Mouse (Mus musculus) heart, adult 11 months (tissue): ENCODE data around the gene Spag5.
A peak's percentile ranks its signal among the peaks of the same experiment; 100 is the strongest.

Experiments
- DNase-seq: peaks from one replicate; pipeline ENCODE4 v3.0.0; 2022

Gene Spag5

DNA sequence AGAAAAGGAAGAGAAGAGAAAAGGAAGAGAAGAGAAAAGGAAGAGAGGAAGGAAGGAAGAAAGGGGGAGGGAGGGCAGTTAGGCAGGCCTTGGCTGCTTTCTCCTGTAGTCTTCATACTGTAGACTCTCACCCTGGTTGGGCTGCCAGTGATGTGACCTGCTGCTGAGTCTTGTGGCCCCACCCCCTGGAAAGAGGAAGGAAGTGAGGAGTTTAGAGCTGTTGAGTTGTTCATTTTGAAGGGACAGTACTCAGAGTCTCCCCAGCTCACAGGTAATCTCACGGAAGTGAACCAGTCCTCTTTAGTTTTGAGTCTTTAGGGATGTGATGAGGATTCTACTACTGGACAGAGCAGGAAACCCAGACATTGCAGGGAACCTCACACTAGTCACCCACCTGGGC is 51.8 kb downstream of the Spag5 start:
- DNase-seq, result no peak

DNA sequence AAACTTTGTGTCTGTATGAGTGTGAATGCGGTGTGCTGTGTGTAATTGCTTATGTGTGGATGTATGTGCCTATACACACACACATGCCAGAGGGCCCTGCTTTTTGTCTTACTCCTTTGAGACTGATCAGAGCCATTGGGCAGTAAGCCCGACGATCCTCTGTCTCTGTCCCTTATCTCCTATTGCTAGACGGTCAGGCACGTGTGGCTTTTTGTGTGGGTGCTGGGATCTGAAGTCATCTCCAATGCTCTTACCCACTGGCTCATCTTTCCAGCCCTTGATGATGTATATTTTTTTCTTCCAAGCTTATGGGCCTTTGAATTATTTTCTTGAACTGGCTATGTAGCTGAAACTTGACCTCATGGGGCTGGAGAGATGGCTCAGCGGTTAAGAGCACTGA is 53.6 kb downstream of the Spag5 start:
- DNase-seq, result no peak

DNA sequence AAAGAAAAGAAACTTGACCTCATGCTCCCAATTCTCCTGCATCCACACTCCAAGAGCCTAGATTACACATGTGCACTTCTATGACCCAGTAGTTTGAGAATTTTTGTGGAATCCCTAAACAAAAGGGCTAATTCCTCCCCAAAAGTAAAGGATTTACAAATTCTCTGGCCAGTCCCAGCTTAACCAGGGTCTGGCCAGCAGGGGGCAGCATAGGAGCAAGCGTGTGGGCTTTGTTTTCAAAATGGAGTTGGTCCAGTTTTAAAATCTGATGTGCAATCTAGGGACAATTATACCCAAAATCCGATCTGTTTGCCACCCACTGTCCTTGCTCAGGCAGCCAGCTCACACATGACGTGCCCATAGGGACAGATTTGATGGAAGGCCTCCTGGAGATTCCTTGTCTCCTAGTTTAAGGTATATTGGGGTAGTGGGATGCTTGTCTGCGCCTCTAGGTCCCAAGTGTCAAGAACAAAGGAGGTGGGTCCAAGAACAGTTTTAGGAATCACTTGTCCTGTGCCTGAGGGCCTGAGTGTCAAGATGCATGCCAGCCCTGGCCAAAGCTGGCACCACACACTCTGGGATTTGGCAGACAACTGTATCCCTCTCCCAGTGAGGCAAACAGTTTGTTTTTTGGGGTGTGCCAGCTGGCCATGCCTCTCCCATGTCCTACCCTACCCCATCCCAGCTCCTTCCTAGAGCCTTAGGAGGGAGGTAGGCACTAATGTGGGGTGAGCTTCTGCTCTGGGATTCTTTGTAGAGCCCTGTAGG is 54.3 kb downstream of the Spag5 start:
- no peak for DNase-seq

DNA sequence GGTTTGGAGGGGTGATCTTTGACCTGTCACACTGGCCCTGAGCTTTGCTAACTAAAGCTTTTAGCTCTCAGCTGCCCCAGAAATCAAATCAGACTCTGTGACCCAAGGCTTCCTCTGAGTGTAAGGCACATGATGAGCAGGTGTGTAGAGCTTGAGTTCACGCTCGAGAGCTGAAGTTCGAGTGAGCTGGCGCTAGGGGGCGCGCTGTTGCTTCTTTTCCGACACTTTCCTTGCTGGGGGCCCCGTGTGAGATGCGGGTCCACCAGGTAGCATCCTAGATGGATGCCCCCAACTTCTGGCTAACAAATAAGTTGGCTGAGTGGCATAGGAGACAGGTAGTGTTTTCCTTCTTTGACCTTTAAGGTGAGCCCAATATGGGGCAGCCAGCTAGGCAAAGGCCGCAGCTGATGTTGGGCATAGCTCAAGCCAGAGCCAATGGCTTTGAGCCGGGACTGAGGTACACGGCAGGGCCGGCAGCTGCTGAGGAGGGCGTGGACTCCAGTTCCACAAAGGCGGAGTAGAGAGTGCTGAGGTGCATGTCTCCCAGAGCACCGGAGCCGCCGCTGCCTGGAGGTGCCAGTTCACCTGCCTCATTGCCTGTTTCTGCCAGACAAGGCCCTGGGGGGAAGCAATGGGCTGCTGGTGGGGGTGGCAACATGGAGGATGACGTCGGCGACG is 57.1 kb downstream of the Spag5 start:
- DNase-seq, result no peak

DNA sequence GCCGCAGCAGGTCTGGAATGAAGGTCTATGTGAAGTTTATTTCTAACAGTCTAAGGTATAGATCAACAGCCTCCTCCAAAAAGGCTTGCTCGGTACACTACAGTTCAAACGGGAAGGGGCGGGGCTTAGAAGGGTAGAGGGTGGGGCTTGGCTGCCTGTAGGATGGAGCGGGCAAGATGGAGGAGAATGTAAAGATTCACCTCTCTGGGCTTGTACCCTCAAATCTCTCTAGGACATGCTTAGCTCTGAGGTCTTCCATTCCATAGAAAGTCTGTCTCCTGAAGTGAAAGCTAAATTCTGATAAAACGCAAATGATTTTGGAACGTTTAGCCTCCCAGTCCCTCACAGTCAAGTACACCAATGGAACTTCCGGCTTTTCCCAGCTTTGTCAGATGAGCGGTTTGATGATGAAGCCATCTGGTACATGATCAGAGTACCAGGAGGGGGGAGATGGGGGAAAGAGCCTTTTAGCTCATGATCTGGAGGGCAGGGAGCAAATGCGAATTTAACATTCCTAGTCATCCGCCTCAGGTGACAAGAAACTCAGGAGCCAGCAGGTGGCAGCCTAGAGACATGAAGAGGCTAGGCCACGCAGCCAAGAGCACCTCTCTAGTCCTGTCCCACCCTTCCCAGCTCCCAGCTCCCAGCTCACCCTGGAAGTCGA is 58.9 kb downstream of the Spag5 start:
- DNase-seq, result peak; percentile 94

DNA sequence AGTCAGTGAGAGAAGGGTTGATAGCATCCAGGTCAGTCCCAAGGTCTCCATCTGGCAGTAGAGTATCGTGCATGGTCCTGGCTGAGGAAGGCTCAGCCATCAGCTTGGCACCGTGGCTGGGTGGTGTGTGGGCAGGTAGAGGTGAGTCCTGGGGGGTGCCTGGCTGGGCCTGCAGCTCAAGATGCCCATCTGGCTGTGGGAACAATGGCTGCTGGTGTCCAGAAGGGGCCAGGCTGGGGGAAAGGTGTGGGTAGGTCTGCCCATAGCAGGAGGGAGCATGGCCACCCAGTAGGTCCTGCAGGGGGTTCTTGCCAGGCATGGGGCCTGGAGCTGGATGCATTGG is 59.4 kb downstream of the Spag5 start:
- DNase-seq, result peak; percentile 92

DNA sequence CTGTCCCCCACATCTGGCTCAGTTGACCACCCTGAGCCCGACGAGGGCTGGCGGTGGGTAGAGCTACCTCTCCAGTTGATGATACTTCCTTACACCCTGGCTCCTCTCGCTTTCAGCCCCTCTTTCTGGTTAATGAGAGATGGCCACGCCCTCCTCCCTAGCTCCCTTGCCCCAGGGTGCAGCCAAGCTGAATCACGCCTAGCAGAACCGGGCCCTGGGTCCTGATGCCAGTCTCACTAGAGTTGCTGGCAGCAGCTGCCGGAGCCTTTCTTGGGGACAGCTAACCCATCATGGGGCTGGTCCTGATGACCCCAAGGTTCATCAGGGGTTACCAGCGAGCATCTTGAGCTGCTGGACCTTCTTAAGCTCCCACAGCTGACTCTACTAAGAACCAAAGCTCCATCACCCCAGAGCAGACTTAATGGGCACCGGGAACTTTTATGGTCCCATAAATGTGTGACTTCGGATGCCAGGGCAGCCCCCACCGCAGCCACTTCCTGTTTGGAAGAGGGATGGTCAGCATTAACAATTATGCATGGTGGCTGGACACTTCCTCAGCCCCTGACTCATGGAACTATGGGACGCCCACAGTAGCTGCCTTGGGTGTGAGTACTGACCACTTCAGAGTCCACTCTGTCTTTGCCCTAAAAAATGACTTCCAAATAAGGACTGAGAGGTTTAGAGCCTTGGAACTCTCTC is 62.1 kb downstream of the Spag5 start:
- DNase-seq, result no peak

DNA sequence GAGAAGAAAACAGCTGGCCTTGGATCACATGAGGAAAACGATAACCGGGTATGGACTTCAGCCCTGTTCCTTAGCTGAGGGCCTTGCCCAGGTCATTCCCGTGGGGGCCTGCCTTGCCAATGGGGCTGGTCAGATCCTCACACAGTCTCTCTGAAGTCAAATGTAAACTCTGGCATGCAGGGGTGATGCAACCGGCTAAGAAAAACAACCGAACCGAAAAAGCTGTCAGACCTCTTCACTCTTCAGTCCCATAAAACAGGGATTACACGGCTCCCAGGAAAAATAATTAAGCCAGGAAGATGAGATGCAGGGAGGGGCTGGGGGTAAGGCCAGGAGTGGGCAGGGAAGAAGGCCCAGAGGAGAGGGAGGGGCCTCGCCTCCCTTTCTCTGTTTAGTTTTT is 62.8 kb downstream of the Spag5 start:
- no peak for DNase-seq

DNA sequence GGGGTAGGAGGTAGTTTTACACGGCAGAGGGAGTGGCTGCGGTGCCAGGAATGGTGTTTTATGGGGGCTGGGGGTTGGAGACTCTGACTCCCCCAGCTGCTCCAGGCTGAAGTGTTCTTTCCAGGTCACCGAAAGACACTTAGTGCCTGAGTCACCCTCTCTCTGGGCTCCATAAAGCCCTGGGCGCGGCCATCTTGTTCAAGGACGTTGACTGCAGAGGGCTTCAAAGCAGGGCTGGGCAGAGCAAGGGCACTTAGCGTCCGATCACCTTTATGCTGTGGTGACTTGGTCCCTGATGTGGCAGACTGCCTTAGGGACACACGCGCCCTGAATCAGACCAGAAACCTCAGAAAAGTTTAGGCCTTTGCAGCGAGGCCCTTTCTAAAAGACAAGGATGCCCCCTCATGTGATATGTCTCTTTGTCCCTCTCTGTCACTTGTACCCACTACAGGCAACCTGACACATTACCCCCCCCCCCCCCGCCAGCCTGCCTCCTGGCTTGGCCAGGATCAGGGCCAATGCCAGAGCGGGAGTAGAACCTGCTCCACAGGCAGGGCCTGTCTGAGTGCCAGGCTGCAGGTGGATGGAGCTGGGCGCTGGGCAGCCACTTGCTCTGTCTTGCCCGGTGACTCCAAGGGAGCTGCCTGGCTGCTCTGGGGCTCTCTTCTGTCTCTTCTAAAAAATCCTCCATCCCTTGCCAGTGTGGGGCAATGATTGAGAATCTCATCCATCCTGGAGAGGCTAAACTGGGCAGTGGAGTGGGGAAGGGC is 66.3 kb downstream of the Spag5 start:
- no peak for DNase-seq

DNA sequence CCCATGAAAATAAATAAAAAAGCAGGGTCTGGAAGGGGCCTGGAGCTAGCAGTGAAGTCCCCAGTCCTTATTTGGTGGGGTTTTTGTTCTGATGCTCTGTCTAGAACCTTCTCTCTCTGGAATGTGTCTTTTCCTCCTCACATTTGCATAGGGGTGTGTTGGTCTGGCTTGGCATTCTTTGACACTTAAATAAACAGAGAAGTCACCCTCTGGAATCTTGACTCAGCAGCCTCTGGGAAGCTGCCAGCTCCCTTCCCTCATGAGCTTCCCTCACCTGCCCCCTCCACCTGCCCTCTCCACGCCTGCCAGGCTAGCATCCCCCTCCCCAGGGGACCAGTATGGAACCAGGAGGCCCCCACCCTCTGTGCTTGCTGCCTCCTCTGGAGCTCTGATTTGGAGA is 69.1 kb downstream of the Spag5 start:
- no peak for DNase-seq

DNA sequence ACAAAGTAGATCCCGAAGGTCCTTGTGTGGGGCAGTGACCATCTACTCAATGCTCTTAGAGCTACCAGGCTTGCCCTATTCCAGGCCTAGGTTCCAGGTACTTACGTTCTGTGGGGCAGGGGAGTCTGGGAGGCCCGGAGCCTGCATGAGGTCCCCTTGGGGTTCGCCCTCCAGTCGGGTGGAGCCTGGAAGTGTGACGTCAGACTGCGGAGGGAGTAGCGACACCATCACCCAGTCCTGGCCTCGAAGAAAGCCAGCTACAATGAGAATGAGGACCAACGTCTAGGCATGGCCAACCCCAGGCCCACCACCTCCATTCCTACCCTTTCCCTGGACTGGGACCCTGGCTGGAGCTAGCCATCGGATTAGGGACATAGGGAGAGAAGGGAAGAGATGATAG is 70.4 kb downstream of the Spag5 start:
- peak; percentile 84 for DNase-seq
